Mouse (Mus musculus) heart, adult 2 months (tissue): Measurements from ENCODE around the gene Olfr1513.

ENCODE experiments used
- CTCF ChIP-seq: fragments of 200-600 bp; IDR thresholded peaks from 2 replicates; pipeline ENCODE4 v1.8.1; 2022; ENCODE audit warnings: antibody characterized with exemption, mild to moderate bottlenecking, moderate library complexity
- EP300 ChIP-seq: fragments of 200-500 bp; IDR thresholded peaks from 2 replicates; pipeline ENCODE4 v1.6.1; 2011; ENCODE audit warnings: low read depth, low read length, control low read depth; ENCODE audit not compliant: insufficient read depth
- POLR2A ChIP-seq: fragments of 200-500 bp; IDR thresholded peaks from 2 replicates; pipeline ENCODE4 v1.6.1; 2011; ENCODE audit warnings: mild to moderate bottlenecking, low read depth, low read length, control low read depth; ENCODE audit not compliant: insufficient read depth

DNA sequence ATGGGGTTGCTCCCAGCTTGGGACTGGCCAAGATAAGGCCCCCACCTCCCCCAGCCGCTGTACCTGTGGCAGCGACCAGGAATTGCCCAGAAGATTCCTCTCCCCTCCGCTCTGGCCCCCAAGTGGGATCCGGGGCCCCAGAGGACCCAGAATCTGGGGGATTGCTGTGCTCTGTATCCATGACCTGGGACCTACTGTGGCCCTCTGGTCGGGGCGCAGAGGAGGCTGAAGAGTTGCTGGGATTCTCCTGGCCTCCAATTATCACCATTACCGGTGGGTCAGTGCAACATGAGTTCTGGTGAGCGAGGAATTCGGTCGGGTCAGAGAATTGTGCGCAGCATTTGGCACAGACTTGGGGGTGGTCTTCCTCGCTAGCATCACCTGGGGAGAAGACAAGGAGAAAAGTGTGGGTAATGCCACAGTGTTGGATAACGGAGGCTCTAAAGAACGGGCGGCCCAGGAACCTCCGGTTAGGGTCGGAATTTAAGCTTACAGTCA lies 40.9 kb downstream of the Olfr1513 start:
- TF ChIP-seq CTCF (no peak), POLR2A (no peak), EP300 (no peak)
